Mouse (Mus musculus) megakaryocyte, embryonic 14.5 days (primary cell): Measurements from ENCODE around the gene Serpinb2.

ENCODE experiments used
- FLI1 ChIP-seq: IDR thresholded peaks from 2 replicates; pipeline ENCODE4 v1.6.1; 2012; ENCODE audit warnings: low read length, inconsistent platforms, mixed read lengths
- GATA1 ChIP-seq: IDR thresholded peaks from 3 replicates; pipeline ENCODE4 v1.6.1; 2012; ENCODE audit warnings: mixed read lengths, low read length, inconsistent platforms, borderline replicate concordance

DNA sequence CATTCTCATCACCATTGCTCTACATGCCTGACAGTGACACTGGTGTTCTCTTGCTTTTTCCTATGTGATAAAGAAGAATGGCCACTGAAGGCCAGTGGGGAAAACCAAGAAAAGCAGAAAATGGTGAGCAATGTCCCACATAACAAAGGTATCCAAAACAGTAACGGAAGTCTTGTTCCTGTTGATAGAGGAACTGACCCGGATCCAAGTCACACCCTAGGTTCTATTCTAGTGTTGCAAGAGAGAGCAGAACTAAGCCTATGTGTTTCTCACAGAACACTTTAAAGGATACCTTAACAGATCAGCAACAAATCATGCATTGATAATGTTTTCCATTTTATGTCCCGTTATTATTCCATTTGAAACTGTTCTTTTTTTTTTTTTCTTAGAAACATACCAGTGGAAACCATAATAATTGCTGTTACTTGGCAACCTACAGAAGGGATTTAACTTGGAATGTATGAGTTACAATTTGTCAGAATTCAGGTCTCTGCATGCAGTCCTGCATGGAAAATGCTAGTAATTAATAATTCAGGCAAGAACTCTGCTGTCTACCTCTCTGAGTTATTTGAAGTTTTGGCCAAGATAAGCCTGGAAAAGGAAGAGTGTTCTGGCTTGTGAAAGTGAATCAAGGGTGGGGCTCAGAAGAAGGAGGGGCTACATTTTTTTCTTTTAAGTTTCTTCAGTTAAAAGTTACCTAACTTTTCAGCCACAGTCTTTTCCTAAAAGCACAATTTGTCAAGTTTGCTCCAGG, 17.3 kb downstream of the Serpinb2 start:
- no peak for TF ChIP-seq FLI1
- TF ChIP-seq GATA1: no peak; the same call in 2 of the 3 replicates
